Mouse (Mus musculus): Measurements from ENCODE around the gene Tas1r2. TPM values are rescaled to one million over a fixed set of nuclear protein-coding genes. Genes with fewer than 3 reads are reported as not detected.
A peak's percentile ranks its signal among the peaks of the same experiment; 100 is the strongest.

Gene Tas1r2
- polyA plus RNA-seq, 1 experiment, result not detected

DNA sequence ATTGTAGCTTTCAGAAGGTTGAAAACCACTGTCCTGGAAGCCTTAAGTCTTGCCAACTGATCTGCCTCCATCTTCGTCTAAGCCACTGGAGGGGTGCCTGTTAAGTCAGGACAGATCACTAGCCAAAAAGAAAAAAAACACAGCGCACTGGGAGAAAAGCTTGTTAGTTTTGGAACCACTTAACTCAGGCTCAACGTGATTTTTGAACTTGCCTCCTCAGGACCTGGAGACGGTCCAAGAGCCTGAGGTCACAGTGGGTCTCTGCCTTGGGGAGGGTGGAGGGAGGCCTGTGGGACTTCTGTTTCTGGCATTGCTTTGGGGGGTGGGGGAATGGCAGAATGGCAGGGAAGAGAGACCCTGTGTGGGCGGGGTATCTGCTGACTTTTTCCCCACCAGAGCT is 22.2 kb upstream of the Tas1r2 start:
- H3K4me1 ChIP-seq (ENCODE audit: control insufficient read depth, insufficient read depth, low read length), result no peaks in the 10 kb centered on the region; the same call in 1 of the 2 replicates
- TF ChIP-seq CTCF (IDR thresholded peaks at IDR 0.05; ENCODE audit: control insufficient read depth, insufficient read depth, low read length) (no peak), POLR2A (IDR thresholded peaks at IDR 0.05; ENCODE audit: borderline replicate concordance, control insufficient read depth, low read depth, low read length) (no peak)
- WGBS, result 65% methylated on average over 5 of the region's 5 CpGs
- H3K4me3 ChIP-seq (replicated peaks; ENCODE audit: control insufficient read depth, low read depth, low read length), result no peak overlapping the region
- H3K27ac ChIP-seq (ENCODE audit: control insufficient read depth, insufficient read depth, low read depth, low read length, poor library complexity), result no peak overlapping the region

- WGBS, result 88% methylated on average over 7 of the region's 7 CpGs
- H3K4me1 ChIP-seq (ENCODE audit: control insufficient read depth, insufficient read depth, low read length), result no peaks in the 10 kb centered on the region; the same call in 1 of the 2 replicates
- TF ChIP-seq POLR2A (IDR thresholded peaks at IDR 0.05; ENCODE audit: borderline replicate concordance, control insufficient read depth, low read depth, low read length), result no peak
- no peak for TF ChIP-seq CTCF (IDR thresholded peaks at IDR 0.05; ENCODE audit: control insufficient read depth, insufficient read depth, low read length)
- no peak overlapping the region for H3K4me3 ChIP-seq (replicated peaks; ENCODE audit: control insufficient read depth, low read depth, low read length)
- H3K27ac ChIP-seq (ENCODE audit: control insufficient read depth, insufficient read depth, low read depth, low read length, poor library complexity), result no peak overlapping the region
Observed at GRCm38 (mm10) chr4:139631569-139632253, 21.6 kb upstream of the Tas1r2 start.

DNA sequence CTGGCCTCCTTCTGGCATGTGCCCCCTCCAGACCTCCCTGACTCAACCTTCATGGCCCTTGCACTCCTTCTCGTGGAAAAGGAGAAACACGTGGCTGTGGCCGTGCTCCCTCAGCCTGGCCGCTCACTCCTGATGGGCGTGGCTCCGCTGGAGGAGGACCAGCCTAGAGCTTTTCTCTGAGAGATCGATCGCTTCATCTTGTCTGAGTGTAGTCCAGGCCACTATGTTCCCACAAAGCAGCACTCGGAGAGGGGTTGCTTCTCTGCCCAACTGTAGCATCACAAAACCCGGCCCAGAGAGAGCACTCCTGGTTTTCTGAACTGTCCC is 21.1 kb upstream of the Tas1r2 start:
- 75% methylated on average over 10 of the region's 10 CpGs for WGBS
- no peak overlapping the region for H3K27ac ChIP-seq (ENCODE audit: control insufficient read depth, insufficient read depth, low read depth, low read length, poor library complexity)

GRCm38 (mm10) chr4:139636373-139636772 is 17.0 kb upstream of the Tas1r2 start:
- Histone ChIP-seq H3K4me3 (replicated peaks; ENCODE audit: control insufficient read depth, low read depth, low read length) (no peak overlapping the region), H3K27ac (ENCODE audit: control insufficient read depth, insufficient read depth, low read depth, low read length, poor library complexity) (no peak overlapping the region), H3K4me1 (ENCODE audit: control insufficient read depth, insufficient read depth, low read length) (peaks cover 1% of the 10 kb centered on the region)
- TF ChIP-seq POLR2A (IDR thresholded peaks at IDR 0.05; ENCODE audit: borderline replicate concordance, control insufficient read depth, low read depth, low read length) (no peak), CTCF (IDR thresholded peaks at IDR 0.05; ENCODE audit: control insufficient read depth, insufficient read depth, low read length) (peak; percentile 99)
- 37% methylated on average over 7 of the region's 7 CpGs for WGBS

More for the DNA sequence above, 21.1 kb upstream of the Tas1r2 start:
- Histone ChIP-seq H3K4me1 (ENCODE audit: control insufficient read depth, insufficient read depth, low read length) (no peaks in the 10 kb centered on the region; the same call in 1 of the 2 replicates), H3K4me3 (replicated peaks; ENCODE audit: control insufficient read depth, low read depth, low read length) (no peak overlapping the region)
- TF ChIP-seq POLR2A (IDR thresholded peaks at IDR 0.05; ENCODE audit: borderline replicate concordance, control insufficient read depth, low read depth, low read length), result no peak
- no peak for TF ChIP-seq CTCF (IDR thresholded peaks at IDR 0.05; ENCODE audit: control insufficient read depth, insufficient read depth, low read length)

DNA sequence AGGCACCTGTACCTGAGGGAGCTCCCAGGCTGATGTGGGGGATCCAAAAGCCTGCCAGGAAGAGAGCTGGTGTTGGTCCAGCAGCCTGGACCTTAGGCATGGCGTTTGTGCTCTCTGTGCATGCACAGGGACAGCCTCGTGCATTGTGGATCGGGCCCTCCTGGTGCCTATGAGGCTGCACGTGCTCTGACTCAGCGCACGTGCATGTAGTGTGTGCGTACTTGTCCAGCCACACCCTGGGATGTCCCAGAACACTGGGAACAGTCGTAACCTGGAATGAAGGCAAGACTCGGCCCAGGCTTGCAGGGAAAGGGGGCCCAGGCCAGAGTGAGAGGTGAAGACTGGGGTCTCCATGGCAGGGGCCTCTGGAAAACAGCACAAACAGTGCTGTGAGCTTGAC is 15.5 kb upstream of the Tas1r2 start:
- Histone ChIP-seq H3K27ac (ENCODE audit: control insufficient read depth, insufficient read depth, low read depth, low read length, poor library complexity) (no peak overlapping the region), H3K4me3 (replicated peaks; ENCODE audit: control insufficient read depth, low read depth, low read length) (no peak overlapping the region), H3K4me1 (ENCODE audit: control insufficient read depth, insufficient read depth, low read length) (peaks cover 1% of the 10 kb centered on the region)
- no peak for TF ChIP-seq CTCF (IDR thresholded peaks at IDR 0.05; ENCODE audit: control insufficient read depth, insufficient read depth, low read length)
- 89% methylated on average over 9 of the region's 9 CpGs for WGBS

- Histone ChIP-seq H3K4me1 (ENCODE audit: control insufficient read depth, insufficient read depth, low read length) (peaks cover 1% of the 10 kb centered on the region), H3K4me3 (replicated peaks; ENCODE audit: control insufficient read depth, low read depth, low read length) (no peak overlapping the region), H3K27ac (ENCODE audit: control insufficient read depth, insufficient read depth, low read depth, low read length, poor library complexity) (no peak overlapping the region)
- no peak for TF ChIP-seq CTCF (IDR thresholded peaks at IDR 0.05; ENCODE audit: control insufficient read depth, insufficient read depth, low read length)
- no peak for TF ChIP-seq POLR2A (IDR thresholded peaks at IDR 0.05; ENCODE audit: borderline replicate concordance, control insufficient read depth, low read depth, low read length)
- WGBS, result 89% methylated on average over 16 of the region's 16 CpGs
Observed at GRCm38 (mm10) chr4:139638356-139638755, 15.0 kb upstream of the Tas1r2 start.

DNA sequence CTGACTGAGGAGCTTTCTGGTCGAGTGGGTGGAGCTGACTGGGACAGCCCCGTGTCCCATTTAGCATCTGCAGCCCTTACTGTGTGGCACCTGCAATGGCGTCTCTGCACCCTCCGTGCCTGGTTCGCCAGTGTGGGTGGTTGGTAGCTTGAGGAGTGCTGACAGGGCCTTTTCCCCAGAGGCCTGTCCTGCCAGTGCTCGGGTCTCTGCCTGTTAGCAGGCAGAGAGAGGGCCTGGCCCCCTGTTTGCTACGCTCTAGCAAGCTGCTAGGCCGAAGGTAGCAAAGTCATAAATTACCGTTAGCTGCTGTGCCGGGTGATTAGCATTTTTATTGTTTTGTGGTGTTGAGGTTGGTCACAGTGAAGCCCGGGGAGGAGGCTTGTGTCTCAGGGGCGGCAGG is 13.5 kb upstream of the Tas1r2 start:
- H3K4me3 ChIP-seq (replicated peaks; ENCODE audit: control insufficient read depth, low read depth, low read length), result no peak overlapping the region
- WGBS, result 17% methylated on average over 12 of the region's 12 CpGs
- TF ChIP-seq POLR2A (IDR thresholded peaks at IDR 0.05; ENCODE audit: borderline replicate concordance, control insufficient read depth, low read depth, low read length), result no peak
- no peak for TF ChIP-seq CTCF (IDR thresholded peaks at IDR 0.05; ENCODE audit: control insufficient read depth, insufficient read depth, low read length)
- H3K4me1 ChIP-seq (ENCODE audit: control insufficient read depth, insufficient read depth, low read length), result peaks cover 1% of the 10 kb centered on the region
- H3K27ac ChIP-seq (ENCODE audit: control insufficient read depth, insufficient read depth, low read depth, low read length, poor library complexity), result no peak overlapping the region

- no peak for TF ChIP-seq CTCF (IDR thresholded peaks at IDR 0.05; ENCODE audit: control insufficient read depth, insufficient read depth, low read length)
- no peak for TF ChIP-seq POLR2A (IDR thresholded peaks at IDR 0.05; ENCODE audit: borderline replicate concordance, control insufficient read depth, low read depth, low read length)
- Histone ChIP-seq H3K4me1 (ENCODE audit: control insufficient read depth, insufficient read depth, low read length) (peaks cover 1% of the 10 kb centered on the region), H3K27ac (ENCODE audit: control insufficient read depth, insufficient read depth, low read depth, low read length, poor library complexity) (no peak overlapping the region), H3K4me3 (replicated peaks; ENCODE audit: control insufficient read depth, low read depth, low read length) (no peak overlapping the region)
- WGBS, result 20% methylated on average over 12 of the region's 12 CpGs
Observed at GRCm38 (mm10) chr4:139640333-139640732, 13.0 kb upstream of the Tas1r2 start.

GRCm38 (mm10) chr4:139640775-139641174 is 12.6 kb upstream of the Tas1r2 start:
- TF ChIP-seq POLR2A (IDR thresholded peaks at IDR 0.05; ENCODE audit: borderline replicate concordance, control insufficient read depth, low read depth, low read length) (no peak), CTCF (IDR thresholded peaks at IDR 0.05; ENCODE audit: control insufficient read depth, insufficient read depth, low read length) (no peak)

More at GRCm38 (mm10) chr4:139640775-139641174, 12.6 kb upstream of the Tas1r2 start:
- 8% methylated on average over 6 of the region's 6 CpGs for WGBS
- no peak overlapping the region for H3K27ac ChIP-seq (ENCODE audit: control insufficient read depth, insufficient read depth, low read depth, low read length, poor library complexity)
- peaks cover 1% of the 10 kb centered on the region for H3K4me1 ChIP-seq (ENCODE audit: control insufficient read depth, insufficient read depth, low read length)
- H3K4me3 ChIP-seq (replicated peaks; ENCODE audit: control insufficient read depth, low read depth, low read length), result no peak overlapping the region
